Mouse (Mus musculus): ENCODE measurements at regions not wholly inside any gene's neighbourhood (a gene's known extent, or its start where the extent isn't known, plus 50 kb on each side); places are given as distances from the start of the nearest gene placed in this dataset.

DNA sequence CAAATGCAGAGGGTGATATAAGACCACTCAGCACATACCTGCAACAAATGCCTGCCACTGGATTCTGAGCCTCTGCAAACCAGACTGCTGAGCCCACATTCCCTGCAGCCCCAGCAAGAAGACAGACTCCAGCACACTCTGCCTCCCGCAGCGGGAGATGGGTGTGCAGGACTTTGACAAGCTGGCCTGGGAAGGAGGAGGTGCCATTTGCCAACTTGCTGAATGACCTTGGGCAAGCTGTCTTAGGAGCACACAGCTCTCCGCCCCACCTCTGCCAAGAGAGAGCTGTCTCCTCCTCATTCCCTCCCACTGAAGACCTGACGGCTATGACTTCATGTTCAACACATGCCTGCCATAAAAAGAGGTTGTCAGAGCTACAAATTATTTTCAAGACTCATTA, 302.4 kb downstream of the Psat1 start:
- H3K4me2 ChIP-seq (ENCODE audit: low read depth): no peak overlapping the region
- no peak overlapping the region for H3K4me3 ChIP-seq (ENCODE audit: low read depth, low read length)
- DNase-seq (no peak), ATAC-seq (peak; percentile 66)
- H3K27ac ChIP-seq (ENCODE audit: low read depth, low read length): no peak overlapping the region
- 68% methylated on average over 4 of the region's 4 CpGs for WGBS
- H3K36me3 ChIP-seq (ENCODE audit: insufficient read depth): no peaks in the 10 kb centered on the region
- H3K4me1 ChIP-seq (ENCODE audit: insufficient read depth): no peaks in the 10 kb centered on the region
- no peak for TF ChIP-seq CTCF (IDR thresholded peaks at IDR 0.05; ENCODE audit: low read depth)
- no peak overlapping the region for H3K9ac ChIP-seq
- no peaks in the 10 kb centered on the region for H3K9me3 ChIP-seq (ENCODE audit: low read length)
- peaks cover 4% of the 10 kb centered on the region; the same call in 1 of the 2 replicates for H3K27me3 ChIP-seq (ENCODE audit: insufficient read depth, low read length)

DNA sequence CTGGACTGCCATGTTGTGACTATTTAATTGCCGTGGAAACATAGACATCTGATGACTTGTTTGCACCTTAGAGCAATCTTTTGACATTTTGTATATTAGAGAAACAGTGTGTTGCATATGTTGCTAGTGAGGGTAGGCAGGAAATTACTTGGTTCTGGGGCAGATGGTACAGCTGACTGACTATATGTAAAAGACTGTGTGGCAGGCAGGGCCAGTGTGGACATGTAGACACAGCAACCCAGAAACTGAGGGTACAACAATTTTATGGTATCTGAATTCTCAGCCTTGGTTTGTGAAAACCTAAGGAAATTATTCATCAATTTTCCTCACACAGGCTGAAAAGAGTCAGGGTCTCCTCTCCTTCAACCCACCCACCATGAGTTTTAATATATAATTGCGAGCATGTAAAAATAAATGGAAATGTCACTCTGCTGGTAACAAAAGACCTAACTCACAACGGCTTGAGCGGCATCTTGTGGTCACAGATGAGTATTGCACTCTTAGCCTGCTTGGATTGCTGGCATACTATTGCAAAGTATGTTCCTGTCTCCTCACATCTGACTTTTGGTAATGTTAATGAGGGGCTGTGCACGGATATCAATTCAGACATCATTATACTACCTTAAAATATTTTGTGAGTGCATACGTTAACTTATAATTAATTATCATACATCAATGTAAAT, 329.8 kb downstream of the Psat1 start:
- Histone ChIP-seq H3K4me3 (ENCODE audit: low read depth, low read length) (no peak overlapping the region), H3K4me2 (ENCODE audit: low read depth) (no peak overlapping the region), H3K9me3 (ENCODE audit: low read length) (no peaks in the 10 kb centered on the region), H3K9ac (no peak overlapping the region), H3K4me1 (ENCODE audit: insufficient read depth) (0 out of 2 replicates have a peak, but pooled peaks cover 7% of the 10 kb centered on the region), H3K27me3 (ENCODE audit: insufficient read depth, low read length) (no peaks in the 10 kb centered on the region), H3K27ac (ENCODE audit: low read depth, low read length) (no peak overlapping the region), H3K36me3 (ENCODE audit: insufficient read depth) (no peaks in the 10 kb centered on the region)
- peak; percentile 66 for ATAC-seq
- TF ChIP-seq CTCF (IDR thresholded peaks at IDR 0.05; ENCODE audit: low read depth): peak; percentile 97
- DNase-seq: peak; percentile 90
- 10% methylated on average over 6 of the region's 6 CpGs for WGBS

DNA sequence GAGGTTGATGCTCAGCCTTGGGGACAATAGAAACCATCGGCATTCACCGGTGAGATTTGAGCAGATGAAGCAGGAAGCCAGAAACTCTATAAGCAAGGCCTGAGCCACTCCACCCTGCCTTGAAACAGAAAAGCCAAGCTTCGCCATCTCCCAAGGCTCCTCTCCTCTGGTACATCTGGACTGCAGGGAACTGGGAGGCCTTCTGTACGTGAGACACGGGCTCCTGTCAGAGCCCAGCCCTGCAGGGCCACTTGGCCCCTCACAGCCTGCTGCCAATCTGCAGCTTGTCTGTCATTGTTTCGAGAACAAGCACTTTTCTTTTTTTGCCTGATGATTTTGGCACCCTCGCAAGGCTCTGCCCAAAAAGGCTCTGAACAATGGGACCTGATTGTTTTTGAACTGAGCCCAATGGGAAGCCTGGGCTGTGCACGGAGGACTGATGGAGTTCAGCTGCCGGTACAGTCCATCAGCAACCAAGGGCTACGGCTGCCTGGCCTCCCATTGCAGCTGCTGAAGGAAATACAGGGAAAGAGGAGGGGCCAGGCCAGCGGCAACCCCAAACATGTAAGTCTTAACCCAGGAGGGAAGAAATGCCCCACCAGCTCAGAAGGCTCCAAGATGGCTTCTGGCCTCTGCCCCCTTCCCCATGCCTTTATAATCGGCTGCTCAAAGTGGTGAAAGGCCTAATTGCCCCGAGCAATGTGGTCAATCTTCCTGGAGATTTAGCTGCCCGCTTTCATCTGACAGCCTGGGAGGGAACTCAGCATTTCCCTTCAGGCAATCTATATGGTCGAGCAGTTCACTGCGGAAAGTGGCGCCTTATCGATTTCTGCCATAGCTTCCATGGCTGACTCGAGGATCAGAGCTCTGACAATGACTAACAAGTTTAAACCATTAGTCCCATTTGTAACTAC, 332.2 kb downstream of the Psat1 start:
- no peak overlapping the region for H3K4me3 ChIP-seq (ENCODE audit: low read depth, low read length)
- H3K36me3 ChIP-seq (ENCODE audit: insufficient read depth): no peaks in the 10 kb centered on the region
- H3K4me1 ChIP-seq (ENCODE audit: insufficient read depth): 0 out of 2 replicates have a peak, but pooled peaks cover 7% of the 10 kb centered on the region
- TF ChIP-seq CTCF (IDR thresholded peaks at IDR 0.05; ENCODE audit: low read depth): no peak
- no peak overlapping the region for H3K9ac ChIP-seq
- H3K4me2 ChIP-seq (ENCODE audit: low read depth): peak overlapping the region; percentile 5; the same call in 1 of the 2 replicates
- DNase-seq: peak; percentile 49
- H3K27ac ChIP-seq (ENCODE audit: low read depth, low read length): no peak overlapping the region
- no peaks in the 10 kb centered on the region for H3K27me3 ChIP-seq (ENCODE audit: insufficient read depth, low read length)
- H3K9me3 ChIP-seq (ENCODE audit: low read length): no peaks in the 10 kb centered on the region
- WGBS: 22% methylated on average over 19 of the region's 19 CpGs
- ATAC-seq: peak; percentile 79

DNA sequence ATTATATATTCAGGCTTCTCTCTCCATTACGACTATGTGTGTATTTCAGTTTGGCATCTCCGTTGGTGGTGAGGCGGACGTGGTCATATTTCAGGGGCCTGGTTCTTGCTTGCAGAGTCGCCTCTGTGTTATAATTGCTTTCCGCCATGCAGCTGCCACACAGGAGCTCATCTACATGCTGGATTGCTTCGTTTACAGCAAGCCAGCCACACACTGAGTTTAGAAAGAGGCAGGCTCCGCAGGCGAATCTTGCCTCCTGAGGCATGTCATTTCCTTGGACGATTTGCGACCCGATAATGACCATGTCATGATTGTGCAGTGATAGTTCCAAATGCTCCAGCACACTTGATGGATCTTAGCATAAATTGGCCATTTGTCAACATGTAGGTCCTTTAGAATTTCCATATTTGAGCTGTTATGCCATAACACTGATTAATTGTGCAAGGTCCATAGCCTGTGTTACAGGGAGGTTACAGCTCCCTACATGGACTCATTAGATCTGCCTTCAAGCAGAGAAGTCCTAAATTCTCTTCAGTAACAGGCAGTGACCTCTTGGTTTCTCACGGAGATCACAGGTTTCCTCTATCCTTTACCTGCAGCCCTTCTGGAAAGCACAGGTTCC, 335.9 kb downstream of the Psat1 start:
- 0 out of 2 replicates have a peak, but pooled peaks cover 7% of the 10 kb centered on the region for H3K4me1 ChIP-seq (ENCODE audit: insufficient read depth)
- TF ChIP-seq CTCF (IDR thresholded peaks at IDR 0.05; ENCODE audit: low read depth): no peak
- H3K4me2 ChIP-seq (ENCODE audit: low read depth): no peak overlapping the region
- H3K27ac ChIP-seq (ENCODE audit: low read depth, low read length): no peak overlapping the region
- DNase-seq (peak; percentile 21), ATAC-seq (peak; percentile 15; the same call in 1 of the 2 replicates)
- 55% methylated on average over 13 of the region's 13 CpGs for WGBS
- no peaks in the 10 kb centered on the region for H3K9me3 ChIP-seq (ENCODE audit: low read length)
- H3K36me3 ChIP-seq (ENCODE audit: insufficient read depth): no peaks in the 10 kb centered on the region
- no peak overlapping the region for H3K4me3 ChIP-seq (ENCODE audit: low read depth, low read length)
- no peak overlapping the region for H3K9ac ChIP-seq
- H3K27me3 ChIP-seq (ENCODE audit: insufficient read depth, low read length): no peaks in the 10 kb centered on the region

DNA sequence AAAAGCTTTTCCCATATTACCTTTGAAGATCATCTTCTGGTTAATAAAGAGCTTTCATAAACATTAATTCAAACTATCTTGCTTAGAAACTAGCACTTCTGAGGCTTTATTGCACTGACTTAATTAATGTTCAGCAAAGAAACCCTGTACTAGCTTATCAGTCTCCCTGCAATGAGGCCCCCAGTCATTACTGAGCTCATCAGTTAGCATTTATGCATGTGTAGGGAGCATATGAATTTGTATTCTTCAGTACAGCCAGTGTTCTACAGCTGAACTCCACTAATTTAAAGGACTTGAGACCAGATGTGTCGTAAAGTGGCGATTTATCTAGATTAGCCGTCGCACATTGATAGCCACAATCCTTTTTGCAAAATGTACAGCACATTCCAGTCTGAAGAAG, 340.7 kb downstream of the Psat1 start:
- H3K36me3 ChIP-seq (ENCODE audit: insufficient read depth): no peaks in the 10 kb centered on the region
- 86% methylated on average over 4 of the region's 4 CpGs for WGBS
- H3K4me1 ChIP-seq (ENCODE audit: insufficient read depth): no peaks in the 10 kb centered on the region
- no peaks in the 10 kb centered on the region for H3K9me3 ChIP-seq (ENCODE audit: low read length)
- no peak overlapping the region for H3K4me2 ChIP-seq (ENCODE audit: low read depth)
- H3K9ac ChIP-seq: no peak overlapping the region
- no peak for DNase-seq
- no peaks in the 10 kb centered on the region for H3K27me3 ChIP-seq (ENCODE audit: insufficient read depth, low read length)
- H3K27ac ChIP-seq (ENCODE audit: low read depth, low read length): no peak overlapping the region
- no peak overlapping the region for H3K4me3 ChIP-seq (ENCODE audit: low read depth, low read length)
- ATAC-seq: no peak
- no peak for TF ChIP-seq CTCF (IDR thresholded peaks at IDR 0.05; ENCODE audit: low read depth)

DNA sequence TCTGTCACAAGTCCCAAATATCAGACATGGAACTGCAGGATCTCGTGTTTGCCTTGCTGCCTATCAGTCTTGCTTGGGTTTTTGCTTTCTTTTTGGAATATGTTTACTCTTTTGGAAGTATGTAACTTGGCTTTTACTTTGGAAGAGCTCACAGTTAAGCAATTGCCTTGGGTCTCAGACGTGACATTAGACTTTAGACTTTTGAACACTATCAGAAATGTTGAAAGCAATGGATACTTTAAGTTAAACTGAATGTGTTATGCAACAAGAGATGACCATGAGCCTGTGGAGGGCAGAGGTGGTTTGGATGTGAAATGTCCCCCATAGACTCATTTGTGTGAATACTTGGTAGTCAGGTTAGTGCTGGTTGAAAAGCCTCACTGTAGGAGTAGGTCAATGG, 354.3 kb downstream of the Psat1 start:
- Histone ChIP-seq H3K27me3 (ENCODE audit: insufficient read depth, low read length) (no peaks in the 10 kb centered on the region), H3K4me2 (ENCODE audit: low read depth) (no peak overlapping the region), H3K9me3 (ENCODE audit: low read length) (no peaks in the 10 kb centered on the region), H3K4me1 (ENCODE audit: insufficient read depth) (no peaks in the 10 kb centered on the region), H3K9ac (no peak overlapping the region), H3K27ac (ENCODE audit: low read depth, low read length) (no peak overlapping the region), H3K36me3 (ENCODE audit: insufficient read depth) (no peaks in the 10 kb centered on the region), H3K4me3 (ENCODE audit: low read depth, low read length) (no peak overlapping the region)
- ATAC-seq (no peak), DNase-seq (no peak)
- 81% methylated on average over 2 of the region's 2 CpGs for WGBS
- no peak for TF ChIP-seq CTCF (IDR thresholded peaks at IDR 0.05; ENCODE audit: low read depth)
